Mouse (Mus musculus): ENCODE results near the gene Gm5475.

The Gm5475 gene

GRCm38 (mm10) chr15:100451245-100451644, 29.3 kb downstream of the Gm5475 start:
- peak; percentile 55 to 72 for DNase-seq

GRCm38 (mm10) chr15:100452486-100452885, 30.5 kb downstream of the Gm5475 start:
- DNase-seq, result no peak

- DNase-seq, result no peak
Observed at GRCm38 (mm10) chr15:100456356-100456991, 34.5 kb downstream of the Gm5475 start.

- DNase-seq, result peak; percentile 74 to 88
Observed at GRCm38 (mm10) chr15:100457340-100457739, 35.4 kb downstream of the Gm5475 start.

- DNase-seq, result peak; percentile 65 to 83
Observed at GRCm38 (mm10) chr15:100458055-100458454, 36.1 kb downstream of the Gm5475 start.

GRCm38 (mm10) chr15:100460942-100461341, 39.0 kb downstream of the Gm5475 start:
- no peak for DNase-seq

GRCm38 (mm10) chr15:100461646-100462045, 39.7 kb downstream of the Gm5475 start:
- no peak for DNase-seq

GRCm38 (mm10) chr15:100462086-100462485, 40.1 kb downstream of the Gm5475 start:
- DNase-seq, result no peak

GRCm38 (mm10) chr15:100463712-100464111, 41.8 kb downstream of the Gm5475 start:
- DNase-seq, result peak; percentile 69 to 82

GRCm38 (mm10) chr15:100465432-100465831, 43.5 kb downstream of the Gm5475 start:
- DNase-seq, result no peak

GRCm38 (mm10) chr15:100467738-100468137, 45.8 kb downstream of the Gm5475 start:
- DNase-seq, result no peak

- peak; percentile 87 to 93 for DNase-seq
Observed at GRCm38 (mm10) chr15:100468295-100469188, 46.6 kb downstream of the Gm5475 start, which contains the start of gene Letmd1. Letmd1 (plus strand) TSS chr15:100469023.

GRCm38 (mm10) chr15:100469189-100469545, 47.2 kb downstream of the Gm5475 start:
- no peak for DNase-seq

GRCm38 (mm10) chr15:100470037-100470436, 48.1 kb downstream of the Gm5475 start:
- DNase-seq, result no peak

GRCm38 (mm10) chr15:100473926-100474503, 52.1 kb downstream of the Gm5475 start:
- DNase-seq, result no peak

Data from cerebellum, postnatal 25 days (tissue).